Mouse (Mus musculus) spleen, adult 2 months (tissue): ENCODE results near the gene Cxcl17.

ENCODE experiments used
- CTCF ChIP-seq: fragments of 200-500 bp; IDR thresholded peaks from 2 replicates; pipeline ENCODE4 v1.5.1; 2011; ENCODE audit warnings: mild to moderate bottlenecking, inconsistent platforms; ENCODE audit not compliant: insufficient read depth, insufficient read length, insufficient replicate concordance; ENCODE audit errors: extremely low read depth
- POLR2A ChIP-seq: fragments of 200-500 bp; IDR thresholded peaks from 2 replicates; pipeline ENCODE4 v1.6.1; 2011; ENCODE audit warnings: low read depth, low read length, inconsistent platforms

GRCm38 (mm10) chr7:25419536-25419935, 6.8 kb upstream of the Cxcl17 start:
- no peak for TF ChIP-seq POLR2A
- TF ChIP-seq CTCF, result no peak
